Mouse (Mus musculus): ENCODE measurements around the gene Stac2. TPM values are rescaled to one million over a fixed set of nuclear protein-coding genes. Genes with fewer than 3 reads are reported as not detected.

Gene Stac2
- polyA plus RNA-seq, 2 experiments from 2014 or later = 0.37 TPM; not detected in 1

GRCm38 (mm10) chr11:97997387-97997960 lies 55.8 kb downstream of the Stac2 start:
- no peak for ATAC-seq

- no peak for ATAC-seq
These were observed 56.6 kb downstream of the Stac2 start for GRCm38 (mm10) chr11:97996691-97997090.

- peak; percentile 15 for ATAC-seq
These were observed 57.5 kb downstream of the Stac2 start, which contains the start of gene Arl5c for GRCm38 (mm10) chr11:97995564-97996288. TSS of gene Arl5c (minus strand) at chr11:97996181.

- no peak for ATAC-seq
These were observed 58.6 kb downstream of the Stac2 start for GRCm38 (mm10) chr11:97994539-97995100.

- ATAC-seq = peak; percentile 72
These were observed 64.6 kb downstream of the Stac2 start for GRCm38 (mm10) chr11:97988530-97989096.

- ATAC-seq = peak; percentile 56
These were observed 65.4 kb downstream of the Stac2 start for GRCm38 (mm10) chr11:97987551-97988526.

GRCm38 (mm10) chr11:97986738-97987465 lies 66.4 kb downstream of the Stac2 start:
- no peak for ATAC-seq

Other genes starting within 250 kb of the Stac2 start
- gene B230217C12Rik, start 212.7 kb downstream of the Stac2 start, polyA plus RNA-seq (2017; shearing (Covaris generic)) = 1 to 10 TPM; 1.6 to 1.7 TPM
- under 1 TPM; 0.29 to 0.74 TPM for gene Fbxo47, start 169.3 kb downstream of the Stac2 start, polyA plus RNA-seq (2017; shearing (Covaris generic))
- 1 to 10 TPM; 5.8 to 6.4 TPM for gene Plxdc1, start 67.0 kb downstream of the Stac2 start, polyA plus RNA-seq (2017; shearing (Covaris generic))
- gene Arl5c, start 57.3 kb downstream of the Stac2 start, polyA plus RNA-seq (2017; shearing (Covaris generic)) = 10 to 100 TPM; 70.4 to 78.5 TPM
- gene Cacnb1, start 30.4 kb downstream of the Stac2 start, polyA plus RNA-seq (2017; shearing (Covaris generic)) = 1 to 10 TPM; 1.4 to 2.9 TPM
- 1,000 to 10,000 TPM; 3,386 to 3,946 TPM for gene Rpl19, start 26.8 kb downstream of the Stac2 start, polyA plus RNA-seq (2017; shearing (Covaris generic))
- 1 to 10 TPM; 7.7 to 8.4 TPM for gene Fbxl20, start 96.9 kb upstream of the Stac2 start, polyA plus RNA-seq (2017; shearing (Covaris generic))
- gene Med1, start 139.8 kb upstream of the Stac2 start, polyA plus RNA-seq (2017; shearing (Covaris generic)) = 10 to 100 TPM; 60.6 to 70.5 TPM
- gene Cdk12, start 149.6 kb upstream of the Stac2 start, polyA plus RNA-seq (2017; shearing (Covaris generic)) = 10 to 100 TPM; 24.6 to 24.9 TPM

Data from activated CD4-positive, CD25-positive, alpha-beta regulatory T cell, adult 4 months (primary cell).